Mouse (Mus musculus) right cerebral cortex, postnatal 25 days (tissue): Measurements from ENCODE around the gene Ubl4a.
"Not testable (repeated sequence)": the region's sequence is repeated elsewhere in the genome, so short reads cannot be mapped to it uniquely, and the experiment has no call there.

Experiments used
- DNase-seq: peaks from one replicate; pipeline ENCODE4 v3.0.0; 2022

Gene Ubl4a

GRCm38 (mm10) chrX:74372888-74373549 is at the start of gene Ubl4a, which contains the start of gene Slc10a3:
TSS of gene Ubl4a (minus strand) at chrX:74373218.
TSS of gene Slc10a3 (minus strand) at chrX:74373349.
- DNase-seq = peak; percentile 84

- DNase-seq = peak; percentile 61
Measured at GRCm38 (mm10) chrX:74413377-74413776, 40.4 kb upstream of the Ubl4a start.

GRCm38 (mm10) chrX:74408340-74408739 is 35.3 kb upstream of the Ubl4a start:
- no peak for DNase-seq

GRCm38 (mm10) chrX:74400136-74400535 is 27.1 kb upstream of the Ubl4a start:
- no peak for DNase-seq

GRCm38 (mm10) chrX:74392535-74393443 is 19.8 kb upstream of the Ubl4a start, which contains the start of the genes Fam3a and Ikbkg:
TSS of gene Fam3a (minus strand) at chrX:74393272.
TSS of gene Ikbkg (plus strand) at chrX:74393290.
- peak; percentile 83 for DNase-seq

GRCm38 (mm10) chrX:74388153-74388552 is 15.1 kb upstream of the Ubl4a start:
- DNase-seq = no peak

GRCm38 (mm10) chrX:74384451-74384850 is 11.4 kb upstream of the Ubl4a start:
- DNase-seq = no peak

GRCm38 (mm10) chrX:74368209-74368909 is 4.7 kb downstream of the Ubl4a start:
- DNase-seq = peak; percentile 69

GRCm38 (mm10) chrX:74367512-74367911 is 5.5 kb downstream of the Ubl4a start:
- DNase-seq = no peak

GRCm38 (mm10) chrX:74359171-74359570 is 13.8 kb downstream of the Ubl4a start:
- no peak for DNase-seq

GRCm38 (mm10) chrX:74357069-74357468 is 15.9 kb downstream of the Ubl4a start:
- not testable (repeated sequence) for DNase-seq

GRCm38 (mm10) chrX:74353467-74353770 is 19.6 kb downstream of the Ubl4a start, which contains the start of gene Lage3:
TSS of gene Lage3 (minus strand) at chrX:74353618.
- DNase-seq = peak; percentile 79

- DNase-seq = no peak
Measured at GRCm38 (mm10) chrX:74352645-74353466, 20.2 kb downstream of the Ubl4a start.

- DNase-seq = no peak
Measured at GRCm38 (mm10) chrX:74330166-74330930, 42.7 kb downstream of the Ubl4a start.

- no peak for DNase-seq
Measured at GRCm38 (mm10) chrX:74329215-74329671, 43.8 kb downstream of the Ubl4a start.

GRCm38 (mm10) chrX:74328725-74329161 is 44.3 kb downstream of the Ubl4a start, which contains the start of gene Plxna3:
TSS of gene Plxna3 (plus strand) at chrX:74329066.
- DNase-seq = peak; percentile 57
